Mouse (Mus musculus) pancreas, adult 10 weeks (tissue): ENCODE data around the gene Itgam. TPM values are rescaled to one million over a fixed set of nuclear protein-coding genes. Genes with fewer than 3 reads are reported as not detected.

ENCODE experiments used
- polyA plus RNA-seq: library from polyadenylated mRNA; stranded (reverse); fragments of 350-450 nt; fragmentation: Illumina TruSeq; extraction: RNeasy Lipid Tissue Mini Kit (QIAGEN cat#74804); gene quantifications from one replicate; pipeline ENCODE4 v1.2.3, GENCODE M21; 2015; ENCODE audit warnings: low read depth, low replicate concordance; ENCODE audit not compliant: insufficient read depth

The Itgam gene
- 2.1 TPM for polyA plus RNA-seq

GRCm38 (mm10) chr7:128062456-128062855, at the start of gene Itgam, which contains the start of gene Gm49368:
Gene Itgam, plus strand, starts transcription at chr7:128062640.
Gene Gm49368, plus strand, starts transcription at chr7:128062683.

GRCm38 (mm10) chr7:128128741-128129720, 66.6 kb downstream of the Itgam start, which contains the start of gene Itgax:
Gene Itgax, plus strand, starts transcription at chr7:128129547.

GRCm38 (mm10) chr7:128154076-128154475, 91.6 kb downstream of the Itgam start, which contains the start of gene Itgad:
Gene Itgad, plus strand, starts transcription at chr7:128154376.

Other genes with a start within 250 kb of the Itgam start
- 32.5 TPM for gene Stx4a, start 238.3 kb upstream of the Itgam start, polyA plus RNA-seq
- gene Stx1b, start 238.1 kb upstream of the Itgam start, polyA plus RNA-seq, result 0.92 TPM
- gene Zfp646, start 186.4 kb upstream of the Itgam start, polyA plus RNA-seq, result 6.2 TPM
- gene Zfp668, start 185.8 kb upstream of the Itgam start, polyA plus RNA-seq, result 0.57 TPM
- gene Prss53, start 171.7 kb upstream of the Itgam start, polyA plus RNA-seq, result 34.6 TPM
- not detected for gene Gm21974, start 167.2 kb upstream of the Itgam start, polyA plus RNA-seq
- 46.0 TPM for gene Vkorc1, start 167.0 kb upstream of the Itgam start, polyA plus RNA-seq
- gene Bckdk, start 158.6 kb upstream of the Itgam start, polyA plus RNA-seq, result 50.9 TPM
- 8.2 TPM for gene Kat8, start 150.1 kb upstream of the Itgam start, polyA plus RNA-seq
- gene Prss8, start 132.5 kb upstream of the Itgam start, polyA plus RNA-seq, result 37.0 TPM
- 7.1 TPM for gene Prss36, start 115.9 kb upstream of the Itgam start, polyA plus RNA-seq
- 87.1 TPM for gene Fus, start 95.2 kb upstream of the Itgam start, polyA plus RNA-seq
- gene Pycard, start 68.8 kb upstream of the Itgam start, polyA plus RNA-seq, result 2.8 TPM
- not detected for gene Trim72, start 58.7 kb upstream of the Itgam start, polyA plus RNA-seq
- gene Gm49368, start within 50 bp of the Itgam start, polyA plus RNA-seq, result not detected
- 0.70 TPM for gene Itgax, start 66.9 kb downstream of the Itgam start, polyA plus RNA-seq
- gene Itgad, start 91.7 kb downstream of the Itgam start, polyA plus RNA-seq, result not detected
- 4.8 TPM for gene Cox6a2, start 143.7 kb downstream of the Itgam start, polyA plus RNA-seq
- gene Armc5, start 174.7 kb downstream of the Itgam start, polyA plus RNA-seq, result 3.7 TPM
- gene 9130023H24Rik, start 175.4 kb downstream of the Itgam start, polyA plus RNA-seq, result 1.6 TPM
- gene Tgfb1i1, start 184.2 kb downstream of the Itgam start, polyA plus RNA-seq, result 13.9 TPM
- gene Slc5a2, start 203.0 kb downstream of the Itgam start, polyA plus RNA-seq, result not detected
- gene BC017158, start 235.5 kb downstream of the Itgam start, polyA plus RNA-seq, result 13.6 TPM